In the genomic region with DNA sequence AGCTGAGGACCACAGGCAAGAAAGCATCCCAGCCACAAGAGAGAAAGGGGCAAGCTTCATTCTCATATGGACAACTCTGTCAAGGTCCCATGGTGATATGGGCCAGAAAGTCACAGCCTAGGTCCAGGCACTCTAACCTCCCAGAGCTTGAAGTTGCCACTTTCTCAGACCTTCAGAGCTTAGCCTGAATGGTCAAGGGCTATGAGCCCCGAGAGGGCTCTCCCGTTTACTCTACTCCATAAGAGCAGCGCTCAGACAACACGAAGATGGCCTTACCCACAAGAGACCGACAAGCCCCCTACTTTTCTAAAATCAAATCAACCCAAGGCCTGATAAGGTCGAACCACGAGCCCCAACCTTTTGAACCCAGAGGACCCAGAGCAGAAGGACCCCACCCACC, we compare ENCODE assay signal across 8 mouse cellular contexts. TPM values are rescaled to one million over a fixed set of nuclear protein-coding genes. Genes with fewer than 3 reads are reported as not detected.
A peak's percentile ranks its signal among the peaks of the same experiment; 100 is the strongest.
DNase-seq lines count a peak whose midpoint lies in the region; ATAC-seq lines count a peak whose summit lies in the region.

No protein-coding gene starts in this region.

- H3K36me3 ChIP-seq in neural tube, embryonic 11.5 days (ENCODE audit: control insufficient read depth, insufficient read depth, low read length), result no peaks in the 10 kb centered on the region; the same call in 1 of the 2 replicates
- H3K36me3 ChIP-seq in limb, embryonic 15.5 days, result peaks cover 11% of the 10 kb centered on the region; the same call in 1 of the 2 replicates
- H3K36me3 ChIP-seq in stomach, embryonic 15.5 days, result no peaks in the 10 kb centered on the region

- DNase-seq in adrenal gland, adult 2 months, result peak; percentile 25
- no peak for DNase-seq in adrenal gland, postnatal 36 days
- DNase-seq in neural tube, embryonic 11.5 days (ENCODE audit: low spot score), result no peak
- DNase-seq in neural tube, embryonic 10.5 days (ENCODE audit: extremely low spot score, low spot score), result no peak
- no peak for DNase-seq in ovary, adult 18-20 months (ENCODE audit: low spot score)
- no peak for DNase-seq in thymus, postnatal 4 days

- H3K27me3 ChIP-seq in neural tube, embryonic 11.5 days (ENCODE audit: control insufficient read depth, insufficient read depth, low read length), result no peaks in the 10 kb centered on the region
- H3K27me3 ChIP-seq in limb, embryonic 15.5 days, result no peaks in the 10 kb centered on the region
- H3K27me3 ChIP-seq in stomach, embryonic 15.5 days (replicated peaks), result no peaks in the 10 kb centered on the region

- H3K4me3 ChIP-seq in neural tube, embryonic 11.5 days (ENCODE audit: low read depth, low read length), result peak overlapping the region; percentile 96
- peak overlapping the region; percentile 90 for H3K4me3 ChIP-seq in limb, embryonic 15.5 days
- H3K4me3 ChIP-seq in stomach, embryonic 15.5 days (replicated peaks), result peak overlapping the region; percentile 79

- H3K27ac ChIP-seq in neural tube, embryonic 11.5 days (ENCODE audit: low read depth, low read length), result no peak overlapping the region
- H3K27ac ChIP-seq in limb, embryonic 15.5 days, result peak overlapping the region; percentile 83
- peak overlapping the region; percentile 71 for H3K27ac ChIP-seq in stomach, embryonic 15.5 days

- under 1% methylated on average over 7 of the region's 7 CpGs for WGBS in neural tube, embryonic 11.5 days
- WGBS in limb, embryonic 15.5 days, result 2% methylated on average over 7 of the region's 7 CpGs
- 2% methylated on average over 7 of the region's 7 CpGs for WGBS in stomach, embryonic 15.5 days

- H3K4me2 ChIP-seq in neural tube, embryonic 11.5 days (ENCODE audit: low read depth), result peak overlapping the region; percentile 100
- H3K4me2 ChIP-seq in limb, embryonic 15.5 days, result peak overlapping the region; percentile 72
- peak overlapping the region; percentile 88 for H3K4me2 ChIP-seq in stomach, embryonic 15.5 days

- no peaks in the 10 kb centered on the region for H3K9me3 ChIP-seq in neural tube, embryonic 11.5 days (ENCODE audit: control insufficient read depth, low read length)
- no peaks in the 10 kb centered on the region for H3K9me3 ChIP-seq in limb, embryonic 15.5 days
- no peaks in the 10 kb centered on the region for H3K9me3 ChIP-seq in stomach, embryonic 15.5 days

- H3K9ac ChIP-seq in neural tube, embryonic 11.5 days (ENCODE audit: low read length), result peak overlapping the region; percentile 97
- H3K9ac ChIP-seq in limb, embryonic 15.5 days, result peak overlapping the region; percentile 98
- H3K9ac ChIP-seq in stomach, embryonic 15.5 days, result peak overlapping the region; percentile 90

- no peak for ATAC-seq in neural tube, embryonic 11.5 days (ENCODE audit: insufficient read depth, low FRiP score, low TSS enrichment)
- ATAC-seq in limb, embryonic 15.5 days (ENCODE audit: insufficient number of reproducible peaks, low FRiP score, low TSS enrichment, low read depth), result no peak
- no peak for ATAC-seq in stomach, embryonic 15.5 days (ENCODE audit: insufficient read depth, low FRiP score, low read depth)

- H3K4me1 ChIP-seq in neural tube, embryonic 11.5 days (ENCODE audit: control insufficient read depth, insufficient read depth, low read length), result peaks cover 53% of the 10 kb centered on the region
- peaks cover 51% of the 10 kb centered on the region for H3K4me1 ChIP-seq in limb, embryonic 15.5 days
- peaks cover 42% of the 10 kb centered on the region for H3K4me1 ChIP-seq in stomach, embryonic 15.5 days

RNA-seq across cellular contexts. Expression of a gene that starts 1.3 kb away (rescaled TPM):
- total RNA-seq in adrenal gland, adult 2 months (2021), result 10 to 100 TPM; 59.7 to 63.8 TPM
- polyA plus RNA-seq in adrenal gland, adult 2 months (2012; rRNA removed), result 83.1 and 103 TPM in 2 replicates
- total RNA-seq in adrenal gland, postnatal 36 days (2021), result 10 to 100 TPM; 55.5 to 88.7 TPM
- 15.1 and 16.6 TPM in 2 replicates for polyA plus RNA-seq in neural tube, embryonic 11.5 days (2014; fragmentation: Nextera tagmentation; extraction: Ambion mirVana)
- 25.2 and 26.8 TPM in 2 replicates for polyA plus RNA-seq in limb, embryonic 15.5 days (2015; fragmentation: Nextera tagmentation; extraction: Ambion mirVana)
- polyA plus RNA-seq in stomach, embryonic 15.5 days (2015; fragmentation: Nextera tagmentation; extraction: Ambion mirVana), result 16.2 and 16.6 TPM in 2 replicates

RNA-seq across cellular contexts. Expression of a gene that starts 28.5 kb away (rescaled TPM):
- 10 to 100 TPM; 40.3 to 57.3 TPM for total RNA-seq in adrenal gland, adult 2 months (2021)
- 106 and 127 TPM in 2 replicates for polyA plus RNA-seq in adrenal gland, adult 2 months (2012; rRNA removed)
- total RNA-seq in adrenal gland, postnatal 36 days (2021), result 10 to 100 TPM; 49.6 to 51.8 TPM
- polyA plus RNA-seq in neural tube, embryonic 11.5 days (2014; fragmentation: Nextera tagmentation; extraction: Ambion mirVana), result 96.6 and 98.1 TPM in 2 replicates
- 74.0 and 76.2 TPM in 2 replicates for polyA plus RNA-seq in limb, embryonic 15.5 days (2015; fragmentation: Nextera tagmentation; extraction: Ambion mirVana)
- 64.5 and 65.8 TPM in 2 replicates for polyA plus RNA-seq in stomach, embryonic 15.5 days (2015; fragmentation: Nextera tagmentation; extraction: Ambion mirVana)
